Mouse (Mus musculus): ENCODE data around the gene Plxnd1.

DNA sequence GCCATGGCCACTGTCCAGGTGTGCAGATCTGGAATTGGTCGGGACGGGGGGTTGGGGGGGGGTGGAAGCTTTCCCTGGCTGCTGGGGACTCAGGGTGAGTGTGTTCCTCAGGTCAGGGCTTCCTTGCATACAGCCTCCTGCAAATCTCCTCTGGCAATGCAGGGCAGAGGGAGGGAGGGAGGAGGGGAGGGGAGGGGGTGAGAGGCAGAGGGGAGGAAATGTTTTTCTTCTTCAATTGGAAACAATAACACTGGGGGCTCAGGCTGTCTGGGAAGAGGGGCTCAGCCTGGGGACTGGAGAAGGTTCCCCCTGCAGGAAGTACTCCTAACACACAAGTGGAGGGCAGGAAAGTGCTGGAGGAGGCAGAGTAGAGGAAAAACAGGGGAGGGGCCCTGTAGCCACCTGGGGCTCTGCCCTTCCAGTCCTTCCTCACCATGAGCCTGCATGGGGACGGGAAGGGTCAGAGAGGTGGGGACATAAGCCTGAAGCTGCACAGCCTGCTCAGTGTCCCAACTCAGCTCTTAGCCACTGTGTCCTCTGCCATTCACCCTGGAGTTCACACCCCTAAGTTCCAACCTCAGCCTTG, 3.0 kb upstream of the Plxnd1 start:
- TF ChIP-seq TAL1 (IDR thresholded peaks at IDR 0.05; ENCODE audit: low read length) (no peak), GATA1 (IDR thresholded peaks at IDR 0.05; ENCODE audit: low read length) (no peak)
